Mouse (Mus musculus): ENCODE measurements around the gene Neurl2. TPM values are rescaled to one million over a fixed set of nuclear protein-coding genes. Genes with fewer than 3 reads are reported as not detected.

Gene Neurl2
- polyA plus RNA-seq (2015; fragmentation: Nextera tagmentation; extraction: Ambion mirVana): 8.1 and 8.5 TPM in 2 replicates

DNA sequence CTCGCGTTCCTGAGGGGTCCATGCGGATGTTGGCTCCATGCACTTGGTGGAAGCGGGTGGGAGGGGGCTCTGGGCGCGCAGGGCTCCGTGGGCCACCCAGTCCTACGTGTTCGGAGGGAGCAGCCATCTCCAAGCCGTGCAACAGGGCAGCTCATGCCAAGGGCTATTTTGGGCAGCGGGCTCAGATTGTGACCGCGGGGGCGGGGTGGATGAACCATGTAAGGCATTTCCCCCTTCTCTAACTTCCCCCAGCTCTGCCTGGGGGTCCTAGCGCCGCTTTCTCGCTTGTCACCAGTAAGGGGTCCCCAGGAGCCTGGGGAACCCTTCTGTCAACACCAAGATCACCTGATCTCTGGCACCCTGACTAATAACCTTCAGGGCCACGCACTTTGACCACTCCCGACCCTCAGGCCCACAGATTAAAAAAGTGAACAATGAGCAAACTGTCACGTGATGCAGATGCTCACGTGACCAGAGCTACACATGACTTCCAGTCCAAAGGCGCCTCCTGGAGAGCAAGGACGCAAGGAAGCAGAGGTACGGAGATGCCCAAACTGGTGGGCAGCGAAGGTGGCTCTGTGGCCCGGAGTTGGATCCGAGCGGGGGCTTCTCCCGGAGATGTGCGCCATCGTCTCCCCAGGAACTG, at the start of gene Neurl2:
Neurl2 (minus strand) TSS at position 143 of the 646 bp plus-strand sequence.

DNA sequence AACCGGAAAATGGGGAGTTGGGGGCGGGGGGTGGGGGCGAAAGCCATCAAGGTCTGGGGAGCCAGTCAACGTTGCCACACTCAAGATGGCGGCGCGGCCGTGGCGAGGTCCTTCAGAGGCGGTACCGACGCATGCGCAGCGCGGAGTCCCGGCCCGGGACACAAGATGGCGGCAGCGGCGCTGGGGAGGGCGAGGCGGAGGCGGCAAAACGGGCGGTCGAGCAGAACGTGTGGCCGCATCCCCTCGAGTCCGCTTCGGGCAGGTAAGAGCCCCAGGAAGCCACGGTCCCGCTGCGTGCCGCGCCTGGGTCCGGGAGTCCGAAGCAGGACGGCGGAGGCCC, 45.9 kb upstream of the Neurl2 start, which contains the start of gene Pcif1:
Pcif1 (plus strand) TSS at position 77 of the 340 bp plus-strand sequence.

DNA sequence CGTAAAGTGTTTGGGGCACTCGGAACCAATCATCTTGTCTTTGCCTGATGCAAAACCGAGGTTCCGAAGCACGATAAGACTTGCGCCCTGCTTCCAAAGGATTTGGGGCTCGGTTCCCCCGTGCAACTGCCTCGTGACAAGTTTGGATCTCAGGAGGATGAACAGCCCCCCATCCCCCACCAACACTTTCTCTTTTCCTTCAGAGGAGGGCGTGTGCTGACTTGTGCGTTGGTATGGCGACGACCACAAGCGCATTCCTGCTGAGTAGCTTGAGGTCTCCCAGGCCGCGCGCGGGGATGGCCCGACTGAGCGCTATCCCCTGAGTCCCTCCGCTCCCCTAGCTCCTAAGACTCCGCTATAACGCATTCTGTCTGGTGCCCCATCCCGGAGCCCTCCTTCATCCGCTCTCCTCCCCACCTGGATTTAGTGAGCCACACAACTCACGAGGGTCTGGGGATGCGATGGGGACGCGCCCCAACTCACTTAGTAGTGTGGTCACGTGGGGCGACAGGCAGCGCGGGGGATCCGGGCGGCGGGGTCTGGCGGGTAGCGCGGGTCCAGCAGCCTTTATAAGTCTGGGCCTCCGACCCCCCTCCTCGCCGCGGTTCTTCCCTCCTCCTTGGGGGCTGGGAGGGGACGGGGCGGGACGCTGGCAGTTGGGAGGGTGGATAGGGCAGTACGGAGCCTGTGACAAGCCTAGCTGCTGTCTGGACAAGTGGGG, 24.0 kb upstream of the Neurl2 start, which contains the start of gene Pltp:
Pltp (minus strand) TSS at position 611 of the 721 bp plus-strand sequence.

DNA sequence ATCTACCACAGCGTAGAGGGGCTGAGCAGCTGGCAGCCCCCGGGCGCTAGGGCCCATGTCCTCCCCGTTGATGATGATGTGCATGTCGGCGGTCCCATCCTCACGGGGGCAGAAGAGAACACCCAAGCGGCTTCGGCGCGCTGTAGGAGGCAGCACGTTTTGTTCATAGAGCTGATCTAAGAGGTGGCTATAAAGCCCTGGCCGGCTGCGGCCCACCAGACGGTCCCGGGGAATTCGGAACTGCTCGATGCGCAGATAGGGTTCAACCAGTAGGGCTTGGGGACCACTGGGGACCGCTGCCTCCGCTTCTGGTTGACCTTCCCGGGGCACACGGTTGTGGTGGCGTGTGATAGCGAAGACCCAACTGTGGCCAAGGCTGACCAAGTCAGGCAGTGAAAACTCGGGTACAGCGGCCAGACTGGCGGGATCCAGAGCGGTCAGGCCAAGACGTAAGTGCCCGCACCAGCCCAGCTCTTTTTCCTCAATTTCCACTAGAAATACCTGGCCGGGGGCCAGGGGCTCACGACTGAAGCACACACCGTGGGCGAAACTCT, 431 bp downstream of the Neurl2 start, which contains the start of gene Ctsa:
Ctsa (plus strand) TSS at position 126 of the 554 bp plus-strand sequence.

DNA sequence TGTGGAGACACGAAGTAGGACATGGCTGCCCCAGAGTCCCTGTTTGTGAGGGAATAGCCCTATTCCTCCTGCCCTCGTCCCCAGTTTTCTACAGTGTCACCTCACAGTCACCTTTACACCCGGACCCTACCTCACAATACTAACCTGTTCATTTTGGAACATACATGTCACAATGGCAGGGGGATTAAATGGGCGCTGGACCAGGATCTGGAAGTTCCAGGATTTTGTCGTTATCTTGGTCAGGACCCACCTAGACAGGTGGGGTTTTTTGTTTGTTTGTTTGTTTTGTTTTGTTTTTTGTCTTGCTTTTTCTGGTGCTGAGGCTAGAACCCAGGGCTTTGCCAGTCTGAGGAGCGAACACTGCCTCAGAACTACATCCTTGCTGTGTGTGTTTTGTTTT, 4.8 kb downstream of the Neurl2 start, which contains the start of gene Spata25:
Spata25 (minus strand) TSS at position 101 of the 400 bp plus-strand sequence.

DNA sequence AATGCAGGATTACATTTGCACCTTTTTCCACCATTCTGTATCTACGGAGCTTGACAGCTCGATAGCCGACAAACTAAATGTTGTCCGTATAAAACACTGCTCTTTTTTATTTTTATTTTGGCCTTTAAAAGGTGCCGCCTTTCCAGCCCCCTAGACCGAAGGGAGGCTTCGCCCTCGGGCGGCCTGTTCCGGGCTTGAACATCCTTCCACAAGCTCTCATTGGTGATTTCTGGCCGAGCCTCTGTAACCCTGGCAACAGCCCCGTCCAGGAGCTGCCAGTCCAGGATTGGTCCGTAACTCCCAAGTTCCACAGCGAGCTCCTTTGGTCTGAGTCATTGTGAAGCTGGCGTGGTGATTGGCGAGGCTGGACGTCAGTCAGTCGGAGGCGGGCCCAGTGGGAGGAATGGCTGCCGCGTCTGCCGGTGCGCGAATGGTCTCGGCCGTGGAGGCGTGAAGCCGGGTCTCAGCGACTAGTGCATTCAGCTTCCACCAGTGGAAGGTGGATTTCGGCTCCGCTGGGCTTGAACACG, 10.6 kb downstream of the Neurl2 start, which contains the start of gene Zswim1:
Zswim1 (plus strand) TSS at position 51 of the 530 bp plus-strand sequence.

DNA sequence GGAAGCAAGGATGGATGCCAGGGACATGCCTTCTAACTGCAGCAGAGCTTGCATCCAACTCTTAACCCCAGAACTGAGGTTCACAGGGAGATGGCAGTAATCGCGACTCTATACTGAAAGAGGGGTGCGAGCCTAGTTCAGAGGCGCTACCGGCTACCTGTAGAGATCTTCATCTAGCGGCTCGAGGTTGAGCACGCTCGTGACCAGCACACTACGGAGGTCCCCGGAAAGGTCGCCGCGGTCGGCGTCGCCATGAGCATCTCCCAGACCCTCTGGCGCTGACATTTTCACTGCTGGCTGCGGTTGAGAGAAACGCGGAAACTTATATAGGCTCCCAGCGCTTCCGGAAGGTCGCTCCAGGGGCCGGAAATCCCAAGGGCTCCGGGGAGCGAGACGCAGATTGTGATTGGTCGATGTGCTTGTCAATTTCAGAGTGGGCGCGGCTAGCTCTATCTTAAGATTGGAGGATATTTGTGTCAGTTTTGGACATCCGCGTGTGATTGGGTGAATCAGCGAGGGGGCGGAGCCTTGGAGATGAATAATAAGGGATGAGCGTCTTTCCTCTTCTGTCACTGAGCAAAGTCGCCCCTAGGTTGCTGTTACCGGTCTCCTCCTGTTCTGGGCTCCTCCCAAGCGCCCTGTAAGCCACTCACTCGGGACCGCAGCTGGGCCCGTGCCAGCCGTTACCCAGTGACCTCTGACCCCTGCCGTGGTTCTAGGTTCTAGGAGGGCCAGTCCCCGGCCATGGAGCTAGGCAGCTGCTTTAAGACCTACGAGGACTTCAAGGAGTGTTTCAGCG, 28.5 kb downstream of the Neurl2 start, which contains the start of the genes Acot8 and Zswim3:
Acot8 (minus strand) TSS at position 350 of the 799 bp plus-strand sequence.
Zswim3 (plus strand) TSS at position 566 of the 799 bp plus-strand sequence.

DNA sequence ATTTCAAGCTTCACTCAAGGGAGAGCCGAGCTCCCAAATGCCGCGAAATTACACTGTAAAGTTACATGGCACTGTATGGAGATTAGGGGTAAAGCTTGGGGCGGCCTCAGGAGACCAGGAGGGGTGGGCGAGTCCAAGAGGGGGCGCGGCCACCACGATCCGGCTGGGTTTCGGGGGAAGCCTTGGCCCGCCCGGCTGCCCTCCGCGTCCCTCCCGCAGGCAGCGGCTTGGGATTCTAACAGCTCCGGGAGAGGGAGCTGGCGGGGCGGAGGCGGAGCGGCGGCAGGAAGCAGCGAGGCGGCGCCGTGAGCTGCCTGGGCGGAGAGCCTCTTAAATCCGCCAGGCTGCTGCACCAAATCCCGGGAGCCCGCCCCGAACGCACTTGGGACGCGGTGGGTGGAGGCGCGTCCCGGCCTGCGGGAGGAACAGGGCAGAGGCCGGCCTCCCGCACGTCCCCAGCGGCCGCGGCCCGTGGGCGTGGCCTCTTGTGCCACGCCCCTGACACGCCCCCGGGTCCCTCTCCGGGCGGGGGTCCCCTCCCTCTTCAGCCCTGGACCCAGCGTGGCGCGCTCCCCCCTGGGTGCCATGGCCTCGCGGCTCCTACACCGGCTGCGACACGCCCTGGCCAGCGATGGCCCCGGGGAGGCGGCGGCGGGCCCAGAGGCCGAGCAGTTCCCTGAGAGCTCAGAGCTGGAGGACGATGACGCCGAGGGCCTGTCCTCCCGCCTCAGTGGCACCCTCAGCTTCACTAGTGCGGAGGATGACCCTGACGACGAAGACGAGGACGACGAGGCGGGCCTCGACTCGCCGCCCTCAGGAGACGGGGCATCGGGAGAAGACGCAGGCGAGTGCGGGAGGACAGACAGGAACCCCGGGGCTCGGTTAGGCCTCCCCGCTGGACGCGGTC, 47.5 kb downstream of the Neurl2 start, which contains the start of gene Snx21:
Snx21 (plus strand) TSS at position 343 of the 907 bp plus-strand sequence.

Other genes with a start within 250 kb of the Neurl2 start
- gene Wfdc6a, start 248.0 kb downstream of the Neurl2 start, polyA plus RNA-seq (2015; fragmentation: Nextera tagmentation; extraction: Ambion mirVana): not detected in 2 replicates
- not detected in 2 replicates for gene Eppin, start 239.9 kb downstream of the Neurl2 start, polyA plus RNA-seq (2015; fragmentation: Nextera tagmentation; extraction: Ambion mirVana)
- not detected in 2 replicates for gene Wfdc6b, start 219.9 kb downstream of the Neurl2 start, polyA plus RNA-seq (2015; fragmentation: Nextera tagmentation; extraction: Ambion mirVana)
- not detected in 2 replicates for gene Wfdc8, start 219.8 kb downstream of the Neurl2 start, polyA plus RNA-seq (2015; fragmentation: Nextera tagmentation; extraction: Ambion mirVana)
- not detected in 2 replicates for gene Wfdc16, start 194.7 kb downstream of the Neurl2 start, polyA plus RNA-seq (2015; fragmentation: Nextera tagmentation; extraction: Ambion mirVana)
- gene Wfdc10, start 177.4 kb downstream of the Neurl2 start, polyA plus RNA-seq (2015; fragmentation: Nextera tagmentation; extraction: Ambion mirVana): not detected in 2 replicates
- not detected in 2 replicates for gene Wfdc9, start 176.9 kb downstream of the Neurl2 start, polyA plus RNA-seq (2015; fragmentation: Nextera tagmentation; extraction: Ambion mirVana)
- gene Wfdc11, start 159.4 kb downstream of the Neurl2 start, polyA plus RNA-seq (2015; fragmentation: Nextera tagmentation; extraction: Ambion mirVana): not detected in 2 replicates
- 0.22 TPM in 1 of 2 replicates, not detected in the other for gene Wfdc13, start 148.3 kb downstream of the Neurl2 start, polyA plus RNA-seq (2015; fragmentation: Nextera tagmentation; extraction: Ambion mirVana)
- gene Spint4, start 135.0 kb downstream of the Neurl2 start, polyA plus RNA-seq (2015; fragmentation: Nextera tagmentation; extraction: Ambion mirVana): not detected in 2 replicates
- gene Spint5, start 118.2 kb downstream of the Neurl2 start, polyA plus RNA-seq (2015; fragmentation: Nextera tagmentation; extraction: Ambion mirVana): not detected in 2 replicates
- gene Wfdc3, start 87.5 kb downstream of the Neurl2 start, polyA plus RNA-seq (2015; fragmentation: Nextera tagmentation; extraction: Ambion mirVana): 0.58 and 0.88 TPM in 2 replicates
- gene Dnttip1, start 87.5 kb downstream of the Neurl2 start, polyA plus RNA-seq (2015; fragmentation: Nextera tagmentation; extraction: Ambion mirVana): 48.0 and 50.3 TPM in 2 replicates
- 31.4 and 34.2 TPM in 2 replicates for gene Ube2c, start 63.6 kb downstream of the Neurl2 start, polyA plus RNA-seq (2015; fragmentation: Nextera tagmentation; extraction: Ambion mirVana)
- 6.6 and 7.2 TPM in 2 replicates for gene Tnnc2, start 53.5 kb downstream of the Neurl2 start, polyA plus RNA-seq (2015; fragmentation: Nextera tagmentation; extraction: Ambion mirVana)
- gene Snx21, start 47.6 kb downstream of the Neurl2 start, polyA plus RNA-seq (2015; fragmentation: Nextera tagmentation; extraction: Ambion mirVana): 54.9 and 60.8 TPM in 2 replicates
- 23.8 and 27.3 TPM in 2 replicates for gene Acot8, start 28.6 kb downstream of the Neurl2 start, polyA plus RNA-seq (2015; fragmentation: Nextera tagmentation; extraction: Ambion mirVana)
- 10.4 and 10.8 TPM in 2 replicates for gene Zswim3, start 28.4 kb downstream of the Neurl2 start, polyA plus RNA-seq (2015; fragmentation: Nextera tagmentation; extraction: Ambion mirVana)
- 24.9 and 26.5 TPM in 2 replicates for gene Zswim1, start 10.8 kb downstream of the Neurl2 start, polyA plus RNA-seq (2015; fragmentation: Nextera tagmentation; extraction: Ambion mirVana)
- gene Spata25, start 4.9 kb downstream of the Neurl2 start, polyA plus RNA-seq (2015; fragmentation: Nextera tagmentation; extraction: Ambion mirVana): 0.27 TPM in 1 of 2 replicates, not detected in the other
- 101 and 102 TPM in 2 replicates for gene Ctsa, start 583 bp downstream of the Neurl2 start, polyA plus RNA-seq (2015; fragmentation: Nextera tagmentation; extraction: Ambion mirVana)
- 134 and 140 TPM in 2 replicates for gene Pltp, start 24.3 kb upstream of the Neurl2 start, polyA plus RNA-seq (2015; fragmentation: Nextera tagmentation; extraction: Ambion mirVana)
- 84.1 and 87.1 TPM in 2 replicates for gene Pcif1, start 45.8 kb upstream of the Neurl2 start, polyA plus RNA-seq (2015; fragmentation: Nextera tagmentation; extraction: Ambion mirVana)
- 8.1 and 10.7 TPM in 2 replicates for gene Zfp335, start 78.3 kb upstream of the Neurl2 start, polyA plus RNA-seq (2015; fragmentation: Nextera tagmentation; extraction: Ambion mirVana)
- gene Mmp9, start 107.3 kb upstream of the Neurl2 start, polyA plus RNA-seq (2015; fragmentation: Nextera tagmentation; extraction: Ambion mirVana): 9.1 and 14.6 TPM in 2 replicates
- 100 and 111 TPM in 2 replicates for gene Slc12a5, start 127.3 kb upstream of the Neurl2 start, polyA plus RNA-seq (2015; fragmentation: Nextera tagmentation; extraction: Ambion mirVana)
- gene Ncoa5, start 201.4 kb upstream of the Neurl2 start, polyA plus RNA-seq (2015; fragmentation: Nextera tagmentation; extraction: Ambion mirVana): 39.8 and 51.0 TPM in 2 replicates
- 3.9 and 4.2 TPM in 2 replicates for gene Cd40, start 222.2 kb upstream of the Neurl2 start, polyA plus RNA-seq (2015; fragmentation: Nextera tagmentation; extraction: Ambion mirVana)